Mouse (Mus musculus): ENCODE data around the gene Emp1.

DNA sequence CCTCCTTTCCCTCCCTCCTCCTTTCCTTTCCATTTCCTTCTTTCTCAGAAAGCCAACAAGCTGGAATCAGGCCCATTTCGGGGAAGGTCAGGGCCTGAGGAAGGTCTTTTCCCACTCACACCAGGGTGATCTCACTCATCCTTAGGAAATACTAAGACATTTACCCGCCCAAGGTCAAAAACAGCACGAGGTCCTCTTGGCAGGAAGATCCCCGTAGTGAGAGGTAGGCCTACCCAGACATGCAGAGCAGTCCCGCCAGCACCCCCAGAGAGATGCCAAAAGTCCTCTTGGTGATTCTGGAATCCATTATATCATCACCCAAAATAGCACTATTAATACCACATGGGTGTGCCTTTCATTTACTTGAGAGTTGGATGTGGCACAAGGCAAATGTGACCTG is 36.5 kb downstream of the Emp1 start:
- no peak for TF ChIP-seq EP300 (optimal IDR thresholded peaks at IDR 0.05)
- no peak for TF ChIP-seq CTCF (IDR thresholded peaks at IDR 0.05; ENCODE audit: low read depth)

Measured in stomach, postnatal 0 days (tissue).